23 mouse cellular contexts compared by ENCODE assay signal in the genomic region with DNA sequence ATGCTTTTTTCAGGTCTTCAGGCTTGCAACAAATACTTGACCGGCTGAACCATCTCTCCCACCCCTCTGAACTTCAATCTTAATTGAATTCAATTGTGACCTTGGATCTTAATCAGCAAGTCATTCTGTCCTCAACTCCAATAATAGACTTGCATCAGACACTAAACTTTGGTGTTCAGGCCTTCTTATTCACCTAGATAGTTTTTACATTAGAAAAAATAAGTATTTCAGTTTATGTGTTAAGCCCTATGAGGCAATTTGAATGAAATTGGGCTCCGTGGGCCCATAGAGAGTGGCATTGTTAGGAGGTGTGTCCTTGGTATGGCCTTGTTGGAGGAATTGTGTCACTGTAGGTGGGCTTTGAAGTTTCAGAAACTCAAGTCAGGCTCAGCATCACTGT.
DNase-seq lines count a peak whose midpoint lies in the region; TF ChIP-seq lines count a peak whose summit lies in the region.
"Had no signal": no experiment of that assay in that cellular context is flagged by ENCODE, and none has a peak within 500 bp of the region (broad histone marks: within the 10 kb centered on the region; RNA-seq: fewer than 3 reads in every experiment).

No protein-coding gene starts in this region.

- peaks cover 16% of the 10 kb centered on the region for H3K4me1 ChIP-seq in ES-Bruce4 (ENCODE audit: control insufficient read depth, insufficient read depth, low read length)
- H3K4me1 ChIP-seq in ES-E14 (ENCODE audit: control insufficient read depth in 2 of 2, insufficient read depth in 2 of 2, low read length in 2 of 2, poor library complexity in 1 of 2) = peaks cover 24 to 44% of the 10 kb centered on the region in 2 experiments
- H3K4me1 ChIP-seq: embryonic facial prominence, embryonic 15.5 days had no signal

- no peak for TF ChIP-seq POLR2A in ES-Bruce4 (IDR thresholded peaks at IDR 0.05; ENCODE audit: insufficient read depth, low read length)

- H3K27ac ChIP-seq in ES-Bruce4 (ENCODE audit: insufficient read depth, low read length) (0 out of 2 replicates have a peak overlapping the region, but pooled peaks have one; percentile 33), ES-E14 (ENCODE audit: insufficient read depth, low read depth, low read length, poor library complexity, severe bottlenecking) (no peak overlapping the region)
- H3K27ac ChIP-seq: embryonic facial prominence, embryonic 13.5 days; embryonic facial prominence, embryonic 15.5 days; forebrain, embryonic 13.5 days; forebrain, embryonic 15.5 days had no signal

- TF ChIP-seq EP300 in ES-Bruce4 (IDR thresholded peaks at IDR 0.05; ENCODE audit: insufficient read depth, low read depth, low read length) = no peak

- H3K9ac ChIP-seq in ES-Bruce4 (ENCODE audit: low read depth, poor library complexity, severe bottlenecking) = no peak overlapping the region
- H3K9ac ChIP-seq in ES-E14 (ENCODE audit: insufficient read depth, low read depth, low read length, poor library complexity, severe bottlenecking) = no peak overlapping the region
- H3K9ac ChIP-seq: embryonic facial prominence, embryonic 13.5 days; embryonic facial prominence, embryonic 15.5 days; forebrain, embryonic 13.5 days; forebrain, embryonic 15.5 days; forebrain, postnatal 0 days had no signal

- H3K27me3 ChIP-seq in ES-Bruce4 (ENCODE audit: control insufficient read depth, insufficient read depth, low read length, poor library complexity, severe bottlenecking) = no peaks in the 10 kb centered on the region
- H3K27me3 ChIP-seq: CH12.LX; embryonic facial prominence, embryonic 15.5 days; forebrain, embryonic 13.5 days; forebrain, embryonic 15.5 days had no signal

- H3K36me3 ChIP-seq in ES-Bruce4 (ENCODE audit: control insufficient read depth, insufficient read depth, low read length, poor library complexity, severe bottlenecking) (no peaks in the 10 kb centered on the region), ES-E14 (ENCODE audit: control insufficient read depth, insufficient read depth, low read length, poor library complexity, severe bottlenecking) (no peaks in the 10 kb centered on the region)
- H3K36me3 ChIP-seq: embryonic facial prominence, embryonic 13.5 days; embryonic facial prominence, embryonic 15.5 days; forebrain, embryonic 15.5 days had no signal

- H3K9me3 ChIP-seq in ES-Bruce4 (replicated peaks; ENCODE audit: control insufficient read depth, insufficient read depth, low read length, poor library complexity, severe bottlenecking) (no peaks in the 10 kb centered on the region), ES-E14 (ENCODE audit: control insufficient read depth, insufficient read depth, low read depth, low read length) (no peaks in the 10 kb centered on the region)
- H3K9me3 ChIP-seq: embryonic facial prominence, embryonic 13.5 days; embryonic facial prominence, embryonic 15.5 days; forebrain, embryonic 13.5 days; forebrain, embryonic 15.5 days had no signal

- no peak overlapping the region for H3K4me3 ChIP-seq in ES-Bruce4 (ENCODE audit: low read depth, low read length)
- H3K4me3 ChIP-seq in ES-E14 (ENCODE audit: insufficient read depth in 1 of 2, low read depth in 1 of 2, low read length in 2 of 2, poor library complexity in 1 of 2, severe bottlenecking in 1 of 2) = no peak overlapping the region
- H3K4me3 ChIP-seq: embryonic facial prominence, embryonic 13.5 days; embryonic facial prominence, embryonic 15.5 days; erythroblast, embryonic 14.5 days; forebrain, embryonic 13.5 days; forebrain, embryonic 15.5 days had no signal

- DNase-seq in ES-E14 (ENCODE audit: low read depth, low spot score) (no peak), ZHBTc4 (ENCODE audit: low read depth, low spot score) (peak; percentile 86)
- DNase-seq in gastrocnemius, postnatal 4 days (ENCODE audit: low spot score in 2 of 2) = no peak
- no peak for DNase-seq in ovary, postnatal 10 days (ENCODE audit: low spot score)
- DNase-seq: adrenal gland, adult 2 months; adrenal gland, postnatal 10 days; adrenal gland, postnatal 25 days; B cell, adult 2 months; cerebellum, adult 11 months; cerebellum, adult 18-20 months; cerebellum, adult 8-10 months; cerebellum, adult 9-11 months; cerebellum, postnatal 14 days; cerebellum, postnatal 36 days; embryo, embryonic 11 days; forebrain, postnatal 0 days had no signal

- in situ Hi-C loops in ES-E14 (cut with MboI; ENCODE audit: low sequenced_read_pairs in 2 of 2, unreplicated experiment in 2 of 2) = no loop called here

- no peak for TF ChIP-seq CTCF in ES-Bruce4 (IDR thresholded peaks at IDR 0.05; ENCODE audit: low read depth, low read length)

TF ChIP-seq in ES-E14, 5 proteins besides CTCF, POLR2A, EP300 and RAD21:
- TF ChIP-seq ZNF384 (IDR thresholded peaks at IDR 0.05; ENCODE audit: low read depth, low read length) = no peak
- no peak for TF ChIP-seq ZC3H11A (IDR thresholded peaks at IDR 0.05; ENCODE audit: borderline replicate concordance, low read depth, low read length)
- no peak for TF ChIP-seq HCFC1 (IDR thresholded peaks at IDR 0.05; ENCODE audit: borderline replicate concordance, insufficient read depth, low read length)
- TF ChIP-seq MAFK (IDR thresholded peaks at IDR 0.05; ENCODE audit: insufficient read depth, low read depth, low read length) = 0 out of 2 replicates have a peak, but pooled peaks have one; percentile 45
- TF ChIP-seq CHD2 (IDR thresholded peaks at IDR 0.05; ENCODE audit: low read depth, low read length) = no peak
